Mouse (Mus musculus) limb, embryonic 14.5 days (tissue): ENCODE data around the gene Fst. TPM values are rescaled to one million over a fixed set of nuclear protein-coding genes. Genes with fewer than 3 reads are reported as not detected.

Experiments
- ATAC-seq: fragments of 200-750 bp; cut with Nextera tagmentation; 2 replicates; pipeline ENCODE4 v1.8.0; 2017; ENCODE audit warnings: low read depth, moderate number of reproducible peaks, moderate TSS enrichment; ENCODE audit not compliant: low FRiP score
- DNase-seq: peaks from one replicate; pipeline ENCODE4 v3.0.0-alpha.2; 2015; ENCODE audit warnings: low spot score
- H3K27ac ChIP-seq: fragments of 300-500 bp; sonication (generic); replicated peaks from 2 replicates; pipeline ENCODE4 v1.5.1; 2014; ENCODE audit warnings: low read depth, mild to moderate bottlenecking, low read length, moderate library complexity, mixed read lengths
- H3K27me3 ChIP-seq: fragments of 300-500 bp; sonication (generic); 2 replicates; pipeline ENCODE4 v1.6.1; 2014; ENCODE audit warnings: low read length, mixed read lengths; ENCODE audit not compliant: control insufficient read depth, insufficient read depth
- H3K36me3 ChIP-seq: fragments of 300-500 bp; sonication (generic); 2 replicates; pipeline ENCODE4 v1.6.1; 2014; ENCODE audit warnings: mild to moderate bottlenecking, low read length, moderate library complexity, mixed read lengths; ENCODE audit not compliant: control insufficient read depth, insufficient read depth
- H3K4me1 ChIP-seq: fragments of 300-500 bp; sonication (generic); 2 replicates; pipeline ENCODE4 v1.6.1; 2014; ENCODE audit warnings: antibody characterized with exemption, low read length, mixed read lengths; ENCODE audit not compliant: control insufficient read depth, insufficient read depth
- H3K4me2 ChIP-seq: fragments of 300-500 bp; sonication (generic); replicated peaks from 2 replicates; pipeline ENCODE4 v1.6.1; 2014; ENCODE audit warnings: low read depth, mild to moderate bottlenecking, low read length, moderate library complexity; ENCODE audit not compliant: severe bottlenecking
- H3K4me3 ChIP-seq: fragments of 300-500 bp; sonication (generic); replicated peaks from 2 replicates; pipeline ENCODE4 v1.5.1; 2014; ENCODE audit warnings: low read length
- H3K9ac ChIP-seq: fragments of 300-500 bp; sonication (generic); 2 replicates; pipeline ENCODE4 v1.6.1; 2014; ENCODE audit warnings: mild to moderate bottlenecking, low read depth, low read length, moderate library complexity; ENCODE audit not compliant: severe bottlenecking
- H3K9me3 ChIP-seq: fragments of 300-500 bp; sonication (generic); 2 replicates; pipeline ENCODE4 v1.6.1; 2016; ENCODE audit warnings: low read length; ENCODE audit not compliant: control insufficient read depth
- POLR2A ChIP-seq: fragments of 200-500 bp; IDR thresholded peaks from 2 replicates; pipeline ENCODE4 v1.8.0; 2012; ENCODE audit warnings: inconsistent platforms, mild to moderate bottlenecking, moderate library complexity, borderline replicate concordance; ENCODE audit not compliant: insufficient read depth, insufficient read length; ENCODE audit errors: extremely low read depth
- WGBS: fragments of 180-500 bp; shearing (Covaris S2); extraction: QIAGEN DNeasy Blood & Tissue Kit; methylation state at CpG from one replicate; pipeline ENCODE4 v1.1.7; 2014; 5-methylcytosine and 5-hydroxymethylcytosine counted together
- polyA plus RNA-seq, 2 experiments: library from polyadenylated mRNA; depleted of rRNA in 1 of 2; stranded (reverse) in 1 of 2; unstranded in 1 of 2; fragments of >200 nt; fragmentation: Nextera tagmentation in 1 of 2; extraction: Ambion mirVana in 1 of 2; gene quantifications; 2 replicates each; pipeline versions ENCODE4 v1.2.1 to v1.2.3; 2012 to 2014

The Fst gene
- polyA plus RNA-seq (2012; rRNA removed) (32.1 and 32.9 TPM in 2 replicates), polyA plus RNA-seq (2014; fragmentation: Nextera tagmentation; extraction: Ambion mirVana) (57.0 and 58.0 TPM in 2 replicates)

GRCm38 (mm10) chr13:114458886-114459700, at the start of gene Fst:
TSS of gene Fst (minus strand) at chr13:114458951.
- Histone ChIP-seq H3K9ac (peak within 1 kb of the TSS; percentile 59), H3K4me3 (peak within 1 kb of the TSS; percentile 59), H3K27ac (peak within 1 kb of the TSS; percentile 70), H3K4me1 (peaks cover 9% of the 10 kb centered on the region; the same call in 1 of the 2 replicates), H3K4me2 (peak within 1 kb of the TSS; percentile 95), H3K27me3 (peaks cover 23% of the 10 kb centered on the region; the same call in 1 of the 2 replicates), H3K9me3 (no peaks in the 10 kb centered on the region), H3K36me3 (no peaks in the 10 kb centered on the region)
- no peak for TF ChIP-seq POLR2A
- DNase-seq (peak; percentile 25), ATAC-seq (peak; percentile 69)
- WGBS: 0% methylated on average over 47 of the region's 77 CpGs

- no peak overlapping the region for H3K4me3 ChIP-seq
- H3K27me3 ChIP-seq: no peaks in the 10 kb centered on the region
- TF ChIP-seq POLR2A: no peak
- H3K9ac ChIP-seq: no peak overlapping the region
- no peaks in the 10 kb centered on the region for H3K36me3 ChIP-seq
- 53% methylated on average over 3 of the region's 3 CpGs for WGBS
- ATAC-seq (no peak), DNase-seq (no peak)
- H3K9me3 ChIP-seq: no peaks in the 10 kb centered on the region
- no peaks in the 10 kb centered on the region for H3K4me1 ChIP-seq
- no peak overlapping the region for H3K4me2 ChIP-seq
- no peak overlapping the region for H3K27ac ChIP-seq
These were observed 35.1 kb upstream of the Fst start for GRCm38 (mm10) chr13:114493826-114494225.

- TF ChIP-seq POLR2A: no peak
- no peak overlapping the region for H3K27ac ChIP-seq
- no peak overlapping the region for H3K9ac ChIP-seq
- no peak overlapping the region for H3K4me2 ChIP-seq
- no peak overlapping the region for H3K4me3 ChIP-seq
- DNase-seq (peak; percentile 16), ATAC-seq (no peak)
- H3K36me3 ChIP-seq: no peaks in the 10 kb centered on the region
- no peaks in the 10 kb centered on the region for H3K9me3 ChIP-seq
- no peaks in the 10 kb centered on the region for H3K27me3 ChIP-seq
- no peaks in the 10 kb centered on the region for H3K4me1 ChIP-seq
- 62% methylated on average over 7 of the region's 7 CpGs for WGBS
These were observed 29.4 kb upstream of the Fst start for GRCm38 (mm10) chr13:114488178-114488577.

- 88% methylated on average over 4 of the region's 4 CpGs for WGBS
- TF ChIP-seq POLR2A: no peak
- Histone ChIP-seq H3K9ac (no peak overlapping the region), H3K4me3 (no peak overlapping the region), H3K36me3 (no peaks in the 10 kb centered on the region), H3K4me2 (no peak overlapping the region), H3K27ac (no peak overlapping the region), H3K4me1 (no peaks in the 10 kb centered on the region), H3K27me3 (no peaks in the 10 kb centered on the region), H3K9me3 (no peaks in the 10 kb centered on the region)
- ATAC-seq: no peak
- no peak for DNase-seq
These were observed 19.6 kb upstream of the Fst start for GRCm38 (mm10) chr13:114478329-114478728.

GRCm38 (mm10) chr13:114469945-114470344, 11.2 kb upstream of the Fst start:
- DNase-seq (no peak), ATAC-seq (no peak)

More at GRCm38 (mm10) chr13:114469945-114470344, 11.2 kb upstream of the Fst start:
- no peak overlapping the region for H3K27ac ChIP-seq
- no peak for TF ChIP-seq POLR2A
- 93% methylated on average over 3 of the region's 3 CpGs for WGBS
- H3K9me3 ChIP-seq: no peaks in the 10 kb centered on the region; the same call in 1 of the 2 replicates
- H3K4me2 ChIP-seq: no peak overlapping the region
- H3K4me3 ChIP-seq: no peak overlapping the region
- no peaks in the 10 kb centered on the region for H3K27me3 ChIP-seq
- H3K4me1 ChIP-seq: no peaks in the 10 kb centered on the region
- H3K36me3 ChIP-seq: no peaks in the 10 kb centered on the region
- no peak overlapping the region for H3K9ac ChIP-seq
